Mouse (Mus musculus) heart, adult 2 months (tissue): ENCODE data around the gene H2afy.

Experiments
- CTCF ChIP-seq: fragments of 200-600 bp; IDR thresholded peaks from 2 replicates; pipeline ENCODE4 v1.8.1; 2022; ENCODE audit warnings: antibody characterized with exemption, mild to moderate bottlenecking, moderate library complexity
- EP300 ChIP-seq: fragments of 200-500 bp; IDR thresholded peaks from 2 replicates; pipeline ENCODE4 v1.6.1; 2011; ENCODE audit warnings: low read depth, low read length, control low read depth; ENCODE audit not compliant: insufficient read depth
- POLR2A ChIP-seq: fragments of 200-500 bp; IDR thresholded peaks from 2 replicates; pipeline ENCODE4 v1.6.1; 2011; ENCODE audit warnings: mild to moderate bottlenecking, low read depth, low read length, control low read depth; ENCODE audit not compliant: insufficient read depth

DNA sequence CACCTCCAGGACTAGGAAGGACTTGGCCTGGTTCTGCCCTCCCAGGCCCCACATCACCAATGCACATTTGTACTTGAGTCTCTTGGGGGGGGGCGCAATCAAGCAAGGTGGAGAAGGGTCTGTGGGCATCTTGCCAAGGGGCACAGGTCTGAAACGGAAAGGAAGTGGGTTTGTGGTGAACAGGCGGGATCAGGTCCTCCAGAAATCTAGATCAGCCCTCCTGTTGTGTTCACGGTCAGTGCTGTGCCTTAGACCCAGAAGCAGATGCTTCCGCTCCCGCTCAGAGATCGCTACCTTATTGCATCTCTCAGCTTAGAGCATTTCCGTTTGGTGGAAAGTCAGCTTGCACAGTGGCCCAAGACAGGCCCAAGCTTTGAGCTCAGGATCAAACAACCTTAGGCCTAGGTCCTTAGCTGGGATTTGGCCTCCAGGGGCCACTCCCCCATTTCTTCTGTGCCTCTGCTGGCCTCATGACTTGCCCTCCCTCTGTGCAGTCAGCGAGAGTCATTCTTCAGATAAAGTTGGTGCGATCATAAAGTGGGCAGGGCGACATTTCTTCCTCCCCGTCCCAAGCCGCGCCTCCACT, 22.9 kb upstream of the H2afy start:
- no peak for TF ChIP-seq CTCF
- no peak for TF ChIP-seq POLR2A
- TF ChIP-seq EP300 = no peak
